Mouse (Mus musculus): ENCODE data around the gene Tenm2. TPM values are rescaled to one million over a fixed set of nuclear protein-coding genes. Genes with fewer than 3 reads are reported as not detected.

The Tenm2 gene
- polyA plus RNA-seq, 2 experiments from 2014 or later = 0.05 TPM; not detected in 1

- ATAC-seq = no peak
These were observed 979.0 kb downstream of the Tenm2 start for GRCm38 (mm10) chr11:36256747-36257146.

- no peak for ATAC-seq
These were observed 981.7 kb downstream of the Tenm2 start for GRCm38 (mm10) chr11:36254019-36254418.

- no peak for ATAC-seq
These were observed 985.7 kb downstream of the Tenm2 start for GRCm38 (mm10) chr11:36250111-36250510.

GRCm38 (mm10) chr11:36246152-36246551 is 989.6 kb downstream of the Tenm2 start:
- no peak for ATAC-seq

GRCm38 (mm10) chr11:36244491-36244882 is 991.3 kb downstream of the Tenm2 start:
- no peak for ATAC-seq

GRCm38 (mm10) chr11:36243747-36244490 is 991.8 kb downstream of the Tenm2 start:
- no peak for ATAC-seq

GRCm38 (mm10) chr11:36238890-36239289 is 996.9 kb downstream of the Tenm2 start:
- ATAC-seq = no peak

- ATAC-seq = no peak
These were observed 1007.1 kb downstream of the Tenm2 start for GRCm38 (mm10) chr11:36228654-36229053.

GRCm38 (mm10) chr11:36228196-36228595 is 1007.6 kb downstream of the Tenm2 start:
- no peak for ATAC-seq

- no peak for ATAC-seq
These were observed 1009.7 kb downstream of the Tenm2 start for GRCm38 (mm10) chr11:36226061-36226460.

GRCm38 (mm10) chr11:36223716-36224439 is 1011.9 kb downstream of the Tenm2 start:
- ATAC-seq = no peak

GRCm38 (mm10) chr11:36222071-36222470 is 1013.7 kb downstream of the Tenm2 start:
- ATAC-seq = no peak

- no peak for ATAC-seq
These were observed 1014.3 kb downstream of the Tenm2 start for GRCm38 (mm10) chr11:36221271-36221975.

- ATAC-seq = no peak
These were observed 1015.1 kb downstream of the Tenm2 start for GRCm38 (mm10) chr11:36220651-36221050.

GRCm38 (mm10) chr11:36219586-36219985 is 1016.2 kb downstream of the Tenm2 start:
- ATAC-seq = no peak

- ATAC-seq = no peak
These were observed 1021.2 kb downstream of the Tenm2 start for GRCm38 (mm10) chr11:36214589-36214988.

- no peak for ATAC-seq
These were observed 1031.4 kb downstream of the Tenm2 start for GRCm38 (mm10) chr11:36204381-36204780.

GRCm38 (mm10) chr11:36203896-36204295 is 1031.9 kb downstream of the Tenm2 start:
- ATAC-seq = no peak

- ATAC-seq = no peak
These were observed 1041.4 kb downstream of the Tenm2 start for GRCm38 (mm10) chr11:36194348-36194747.

GRCm38 (mm10) chr11:36176106-36176505 is 1059.7 kb downstream of the Tenm2 start:
- no peak for ATAC-seq

GRCm38 (mm10) chr11:36173076-36173690 is 1062.6 kb downstream of the Tenm2 start:
- no peak for ATAC-seq

- no peak for ATAC-seq
These were observed 1063.2 kb downstream of the Tenm2 start for GRCm38 (mm10) chr11:36172520-36172919.

- no peak for ATAC-seq
These were observed 1063.8 kb downstream of the Tenm2 start for GRCm38 (mm10) chr11:36171991-36172390.

Data from CD4-positive, CD25-positive, alpha-beta regulatory T cell, adult 4 months (primary cell).